Mouse (Mus musculus) T-helper 1 cell (primary cell): ENCODE measurements around the gene Cd200r3.

Source experiments
- in situ Hi-C: fragments of 300-600 bp; cut with MboI, MseI; formaldehyde crosslinking; loops from one replicate; pipeline ENCODE4 v1.15.1; 2025; ENCODE audit warnings: high pct_unique_total_duplicates

Cd200r3 gene

GRCm38 (mm10) chr16:44943468-44943867 lies at the start of gene Cd200r3:
Gene Cd200r3, plus strand, starts transcription at chr16:44943678.
- in situ Hi-C loops, result no loop called here

GRCm38 (mm10) chr16:44932016-44932415 lies 11.5 kb upstream of the Cd200r3 start:
- in situ Hi-C loops, result no loop called here

GRCm38 (mm10) chr16:44951360-44952114 lies 8.1 kb downstream of the Cd200r3 start:
- in situ Hi-C loops, result loop anchor here (5.0 kb wide), 1 partner anchor 911 kb away; no protein-coding TSS in a partner anchor

- in situ Hi-C loops, result no loop called here
These were observed 18.8 kb downstream of the Cd200r3 start for GRCm38 (mm10) chr16:44962296-44962695.

- in situ Hi-C loops, result no loop called here
These were observed 19.3 kb downstream of the Cd200r3 start for GRCm38 (mm10) chr16:44962777-44963176.

GRCm38 (mm10) chr16:44964526-44965374 lies 21.3 kb downstream of the Cd200r3 start:
- in situ Hi-C loops, result no loop called here

GRCm38 (mm10) chr16:44965428-44965827 lies 21.9 kb downstream of the Cd200r3 start:
- in situ Hi-C loops, result no loop called here

GRCm38 (mm10) chr16:44965890-44966289 lies 22.4 kb downstream of the Cd200r3 start:
- in situ Hi-C loops, result no loop called here

- in situ Hi-C loops, result no loop called here
These were observed 23.4 kb downstream of the Cd200r3 start for GRCm38 (mm10) chr16:44966891-44967290.

- in situ Hi-C loops, result no loop called here
These were observed 24.6 kb downstream of the Cd200r3 start for GRCm38 (mm10) chr16:44968113-44968512.

- in situ Hi-C loops, result no loop called here
These were observed 27.4 kb downstream of the Cd200r3 start for GRCm38 (mm10) chr16:44970925-44971324.

GRCm38 (mm10) chr16:44974042-44974441 lies 30.6 kb downstream of the Cd200r3 start:
- in situ Hi-C loops, result no loop called here

- in situ Hi-C loops, result no loop called here
These were observed 32.6 kb downstream of the Cd200r3 start for GRCm38 (mm10) chr16:44976081-44976480.

- in situ Hi-C loops, result no loop called here
These were observed 33.6 kb downstream of the Cd200r3 start for GRCm38 (mm10) chr16:44976892-44977633.

GRCm38 (mm10) chr16:44978193-44978592 lies 34.7 kb downstream of the Cd200r3 start:
- in situ Hi-C loops, result no loop called here

GRCm38 (mm10) chr16:44979355-44979896 lies 35.9 kb downstream of the Cd200r3 start:
- in situ Hi-C loops, result no loop called here

- in situ Hi-C loops, result no loop called here
These were observed 39.5 kb downstream of the Cd200r3 start for GRCm38 (mm10) chr16:44982972-44983371.

GRCm38 (mm10) chr16:44983379-44984060 lies 40.0 kb downstream of the Cd200r3 start:
- in situ Hi-C loops, result no loop called here

- in situ Hi-C loops, result no loop called here
These were observed 40.6 kb downstream of the Cd200r3 start for GRCm38 (mm10) chr16:44984111-44984510.

GRCm38 (mm10) chr16:44984925-44985324 lies 41.4 kb downstream of the Cd200r3 start:
- in situ Hi-C loops, result no loop called here

GRCm38 (mm10) chr16:44986029-44986428 lies 42.6 kb downstream of the Cd200r3 start:
- in situ Hi-C loops, result no loop called here
